Mouse (Mus musculus) R1 (cell line): ENCODE data around the gene Btg1-ps1.
A peak's percentile ranks its signal among the peaks of the same experiment; 100 is the strongest.
"Not testable (repeated sequence)": the region's sequence is repeated elsewhere in the genome, so short reads cannot be mapped to it uniquely, and the experiment has no call there.

ENCODE experiments used
- DNase-seq: peaks from one replicate; pipeline ENCODE4 v3.0.0-alpha.2; 2018; ENCODE audit warnings: low read depth, low spot score

Gene Btg1-ps1

GRCm38 (mm10) chrX:38018597-38018996 is at the start of gene Btg1-ps1:
TSS of gene Btg1-ps1 (minus strand) at chrX:38018815.
- not testable (repeated sequence) for DNase-seq

GRCm38 (mm10) chrX:38066175-38066574 is 47.6 kb upstream of the Btg1-ps1 start, which contains the start of gene Rhox10:
TSS of gene Rhox10 (plus strand) at chrX:38066475.
- peak; percentile 20 for DNase-seq

- peak; percentile 26 for DNase-seq
These were observed 42.9 kb upstream of the Btg1-ps1 start for GRCm38 (mm10) chrX:38061544-38061943.

GRCm38 (mm10) chrX:38043014-38043413 is 24.4 kb upstream of the Btg1-ps1 start, which contains the start of gene Btg1-ps2:
TSS of gene Btg1-ps2 (minus strand) at chrX:38043114.
- not testable (repeated sequence) for DNase-seq

GRCm38 (mm10) chrX:38039666-38040065 is 21.1 kb upstream of the Btg1-ps1 start:
- no peak for DNase-seq

GRCm38 (mm10) chrX:38033841-38034240 is 15.2 kb upstream of the Btg1-ps1 start:
- no peak for DNase-seq

- no peak for DNase-seq
These were observed 9.9 kb downstream of the Btg1-ps1 start for GRCm38 (mm10) chrX:38008756-38009155.
